Mouse (Mus musculus) olfactory bulb, adult 2 months (tissue): ENCODE data around the gene 1700008O03Rik.

Experiments used
- CTCF ChIP-seq: fragments of 200-500 bp; IDR thresholded peaks from 2 replicates; pipeline ENCODE4 v1.5.1; 2012; ENCODE audit warnings: low read depth, mild to moderate bottlenecking, low read length, moderate library complexity; ENCODE audit not compliant: insufficient read depth
- POLR2A ChIP-seq: fragments of 200-500 bp; IDR thresholded peaks from 2 replicates; pipeline ENCODE4 v1.6.1; 2012; ENCODE audit warnings: mild to moderate bottlenecking, low read depth, low read length, moderate library complexity; ENCODE audit not compliant: insufficient read depth

DNA sequence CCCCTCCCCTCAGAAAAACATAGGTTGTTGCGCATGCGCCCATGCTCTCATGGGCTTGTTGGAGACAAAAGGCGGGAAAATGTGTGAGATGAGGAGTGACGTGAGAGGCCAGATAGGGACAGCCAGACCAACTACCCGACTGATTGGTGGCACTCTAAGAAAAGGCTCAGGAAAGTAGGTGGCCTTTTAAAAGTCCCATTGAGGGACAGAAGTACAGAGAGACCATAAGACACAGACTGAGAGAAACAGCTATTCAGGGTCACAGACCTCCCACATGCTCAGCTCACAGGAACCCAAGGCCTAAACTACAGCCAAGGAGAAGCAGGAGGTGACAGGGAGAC, 20.4 kb upstream of the 1700008O03Rik start:
- no peak for TF ChIP-seq CTCF
- no peak for TF ChIP-seq POLR2A
